Mouse (Mus musculus) lung, embryonic 14.5 days (tissue): ENCODE measurements around the gene Smyd4. TPM values are rescaled to one million over a fixed set of nuclear protein-coding genes. Genes with fewer than 3 reads are reported as not detected.

Source experiments
- ATAC-seq: fragments of 200-750 bp; cut with Nextera tagmentation; 2 replicates; pipeline ENCODE4 v1.8.0; 2017; ENCODE audit warnings: mild to moderate bottlenecking, moderate TSS enrichment, moderate library complexity; ENCODE audit not compliant: insufficient read depth
- DNase-seq: peaks from one replicate; pipeline ENCODE4 v3.0.0-alpha.2; 2015
- H3K27ac ChIP-seq: fragments of 300-500 bp; sonication (generic); 2 replicates; pipeline ENCODE4 v1.5.1; 2014; ENCODE audit warnings: low read depth, mild to moderate bottlenecking, moderate library complexity
- H3K27me3 ChIP-seq: fragments of 300-500 bp; sonication (generic); 2 replicates; pipeline ENCODE4 v1.6.1; 2014; ENCODE audit warnings: low read length, control low read depth; ENCODE audit not compliant: insufficient read depth
- H3K36me3 ChIP-seq: fragments of 300-500 bp; sonication (generic); 2 replicates; pipeline ENCODE4 v1.6.1; 2014; ENCODE audit warnings: control low read depth; ENCODE audit not compliant: insufficient read depth
- H3K4me1 ChIP-seq: fragments of 300-500 bp; sonication (generic); 2 replicates; pipeline ENCODE4 v1.6.1; 2014; ENCODE audit warnings: antibody characterized with exemption, control low read depth; ENCODE audit not compliant: insufficient read depth
- H3K4me2 ChIP-seq: fragments of 300-500 bp; sonication (generic); 2 replicates; pipeline ENCODE4 v1.6.1; 2014; ENCODE audit warnings: mild to moderate bottlenecking
- H3K4me3 ChIP-seq: fragments of 300-500 bp; sonication (generic); 2 replicates; pipeline ENCODE4 v1.5.1; 2014; ENCODE audit warnings: low read depth, low read length
- H3K9ac ChIP-seq: fragments of 300-500 bp; sonication (generic); 2 replicates; pipeline ENCODE4 v1.6.1; 2014
- H3K9me3 ChIP-seq: fragments of 300-500 bp; sonication (generic); 2 replicates; pipeline ENCODE4 v1.6.1; 2016; ENCODE audit warnings: low read depth, low read length, control low read depth
- CTCF ChIP-seq: IDR thresholded peaks from 2 replicates; pipeline ENCODE4 v1.5.1; 2016; ENCODE audit warnings: antibody characterized with exemption, low read depth
- WGBS: fragments of 180-500 bp; shearing (Covaris S2); extraction: QIAGEN DNeasy Blood & Tissue Kit; methylation state at CpG from one replicate; pipeline ENCODE4 v1.1.7; 2014; 5-methylcytosine and 5-hydroxymethylcytosine counted together
- polyA plus RNA-seq: library from polyadenylated mRNA; unstranded; fragments of >200 nt; fragmentation: Nextera tagmentation; extraction: Ambion mirVana; gene quantifications from 2 replicates; pipeline ENCODE4 v1.2.1, GENCODE M21; 2014

Gene Smyd4
- polyA plus RNA-seq, 1 experiment from 2014 or later: 17.3 TPM

- Histone ChIP-seq H3K27ac (no peak overlapping the region), H3K4me1 (no peaks in the 10 kb centered on the region), H3K27me3 (no peaks in the 10 kb centered on the region), H3K9me3 (no peaks in the 10 kb centered on the region), H3K36me3 (peaks cover 92% of the 10 kb centered on the region), H3K4me2 (no peak overlapping the region), H3K4me3 (no peak overlapping the region), H3K9ac (no peak overlapping the region)
- ATAC-seq (no peak), DNase-seq (no peak)
- WGBS: 73% methylated on average over 6 of the region's 6 CpGs
- no peak for TF ChIP-seq CTCF
Measured at GRCm38 (mm10) chr11:75311751-75312150, 36.5 kb upstream of the Smyd4 start.

GRCm38 (mm10) chr11:75313834-75314233, 34.4 kb upstream of the Smyd4 start:
- no peak overlapping the region for H3K4me2 ChIP-seq
- no peak overlapping the region for H3K9ac ChIP-seq
- no peaks in the 10 kb centered on the region for H3K4me1 ChIP-seq
- no peak for TF ChIP-seq CTCF
- no peaks in the 10 kb centered on the region for H3K27me3 ChIP-seq
- H3K27ac ChIP-seq: no peak overlapping the region
- no peak for DNase-seq
- ATAC-seq: no peak
- 75% methylated on average over 8 of the region's 8 CpGs for WGBS
- H3K4me3 ChIP-seq: no peak overlapping the region
- H3K36me3 ChIP-seq: peaks cover 87% of the 10 kb centered on the region
- H3K9me3 ChIP-seq: no peaks in the 10 kb centered on the region

- Histone ChIP-seq H3K27ac (no peak overlapping the region), H3K4me2 (no peak overlapping the region), H3K4me3 (no peak overlapping the region), H3K9ac (no peak overlapping the region), H3K4me1 (peaks cover 5% of the 10 kb centered on the region; the same call in 1 of the 2 replicates), H3K27me3 (no peaks in the 10 kb centered on the region), H3K9me3 (no peaks in the 10 kb centered on the region), H3K36me3 (peaks cover 49% of the 10 kb centered on the region)
- DNase-seq: no peak
- 0 out of 2 replicates have a peak, but pooled peaks have one; percentile 11 for ATAC-seq
- TF ChIP-seq CTCF: no peak
- 51% methylated on average over 14 of the region's 14 CpGs for WGBS
Measured at GRCm38 (mm10) chr11:75318351-75319221, 29.6 kb upstream of the Smyd4 start.

GRCm38 (mm10) chr11:75319246-75319645, 29.0 kb upstream of the Smyd4 start:
- DNase-seq: no peak
- no peak for TF ChIP-seq CTCF
- H3K36me3 ChIP-seq: peaks cover 43% of the 10 kb centered on the region

GRCm38 (mm10) chr11:75323326-75323737, 24.9 kb upstream of the Smyd4 start:
- no peak for DNase-seq
- no peaks in the 10 kb centered on the region for H3K27me3 ChIP-seq
- no peak for TF ChIP-seq CTCF
- H3K4me1 ChIP-seq: peaks cover 12% of the 10 kb centered on the region
- H3K9ac ChIP-seq: no peak overlapping the region
- WGBS: 47% methylated on average over 8 of the region's 8 CpGs
- no peak for ATAC-seq
- H3K4me2 ChIP-seq: peak overlapping the region; percentile 20; the same call in 1 of the 2 replicates
- no peaks in the 10 kb centered on the region for H3K9me3 ChIP-seq
- peak overlapping the region; percentile 24; the same call in 1 of the 2 replicates for H3K27ac ChIP-seq
- peaks cover 28% of the 10 kb centered on the region for H3K36me3 ChIP-seq
- H3K4me3 ChIP-seq: no peak overlapping the region

More at GRCm38 (mm10) chr11:75319246-75319645, 29.0 kb upstream of the Smyd4 start:
- ATAC-seq: 0 out of 2 replicates have a peak, but pooled peaks have one; percentile 6
- no peak overlapping the region for H3K4me2 ChIP-seq
- no peak overlapping the region for H3K27ac ChIP-seq
- H3K4me1 ChIP-seq: peaks cover 6% of the 10 kb centered on the region; the same call in 1 of the 2 replicates
- H3K4me3 ChIP-seq: no peak overlapping the region
- H3K9ac ChIP-seq: no peak overlapping the region
- H3K9me3 ChIP-seq: no peaks in the 10 kb centered on the region
- no peaks in the 10 kb centered on the region for H3K27me3 ChIP-seq
- WGBS: 49% methylated on average over 5 of the region's 5 CpGs

GRCm38 (mm10) chr11:75324433-75324832, 23.8 kb upstream of the Smyd4 start:
- Histone ChIP-seq H3K9me3 (no peaks in the 10 kb centered on the region), H3K27ac (no peak overlapping the region), H3K4me2 (no peak overlapping the region), H3K4me3 (no peak overlapping the region), H3K9ac (no peak overlapping the region), H3K4me1 (peaks cover 12% of the 10 kb centered on the region), H3K27me3 (no peaks in the 10 kb centered on the region), H3K36me3 (peaks cover 31% of the 10 kb centered on the region)
- ATAC-seq (no peak), DNase-seq (no peak)
- 91% methylated on average over 2 of the region's 2 CpGs for WGBS
- TF ChIP-seq CTCF: no peak
